Mouse (Mus musculus) neural tube, embryonic 10.5 days (tissue): ENCODE measurements around the gene Clec4g.

Experiments used
- DNase-seq: peaks from one replicate; pipeline ENCODE4 v3.0.0-alpha.2; 2017; ENCODE audit warnings: low spot score; ENCODE audit errors: extremely low spot score

The Clec4g gene

GRCm38 (mm10) chr8:3679656-3680055, 40.8 kb downstream of the Clec4g start:
- DNase-seq = no peak

- DNase-seq = no peak
These were observed 41.2 kb downstream of the Clec4g start for GRCm38 (mm10) chr8:3679236-3679635.

- no peak for DNase-seq
These were observed 41.6 kb downstream of the Clec4g start for GRCm38 (mm10) chr8:3678831-3679230.

- DNase-seq = peak; percentile 29
These were observed 43.4 kb downstream of the Clec4g start for GRCm38 (mm10) chr8:3676993-3677579.

GRCm38 (mm10) chr8:3676131-3676992, 44.1 kb downstream of the Clec4g start, which contains the start of gene Trappc5:
TSS of gene Trappc5 (plus strand) at chr8:3676299.
- peak; percentile 94 for DNase-seq

- no peak for DNase-seq
These were observed 45.8 kb downstream of the Clec4g start for GRCm38 (mm10) chr8:3674671-3675070.

- peak; percentile 84 for DNase-seq
These were observed 48.4 kb downstream of the Clec4g start, which contains the start of gene Fcor for GRCm38 (mm10) chr8:3671980-3672491. TSS of gene Fcor (minus strand) at chr8:3672362.

GRCm38 (mm10) chr8:3670388-3670787, 50.1 kb downstream of the Clec4g start:
- no peak for DNase-seq

GRCm38 (mm10) chr8:3665507-3665906, 54.9 kb downstream of the Clec4g start, which contains the start of gene Mcemp1:
TSS of gene Mcemp1 (plus strand) at chr8:3665754.
- DNase-seq = no peak

GRCm38 (mm10) chr8:3664405-3664804, 56.0 kb downstream of the Clec4g start:
- no peak for DNase-seq

- no peak for DNase-seq
These were observed 59.6 kb downstream of the Clec4g start for GRCm38 (mm10) chr8:3660889-3661288.
